Mouse (Mus musculus) liver, adult 2 months (tissue): ENCODE measurements around the gene Tmem145.

ENCODE experiments used
- CTCF ChIP-seq: fragments of 200-500 bp; IDR thresholded peaks from 2 replicates; pipeline ENCODE4 v1.5.1; 2011; ENCODE audit warnings: low read depth, low read length, control low read depth
- POLR2A ChIP-seq: fragments of 200-500 bp; IDR thresholded peaks from 2 replicates; pipeline ENCODE4 v1.6.1; 2011; ENCODE audit warnings: low read length, control low read depth; ENCODE audit not compliant: insufficient read depth; ENCODE audit errors: extremely low read depth

GRCm38 (mm10) chr7:25269545-25270271 is 36.2 kb upstream of the Tmem145 start:
- no peak for TF ChIP-seq CTCF
- TF ChIP-seq POLR2A, result no peak
